Mouse (Mus musculus) lung, postnatal 14 days (tissue): ENCODE measurements around the gene Armc7.
"Not testable (repeated sequence)": the region's sequence is repeated elsewhere in the genome, so short reads cannot be mapped to it uniquely, and the experiment has no call there.

Experiments
- DNase-seq: peaks from one replicate; pipeline ENCODE4 v3.0.0; 2021

Gene Armc7

DNA sequence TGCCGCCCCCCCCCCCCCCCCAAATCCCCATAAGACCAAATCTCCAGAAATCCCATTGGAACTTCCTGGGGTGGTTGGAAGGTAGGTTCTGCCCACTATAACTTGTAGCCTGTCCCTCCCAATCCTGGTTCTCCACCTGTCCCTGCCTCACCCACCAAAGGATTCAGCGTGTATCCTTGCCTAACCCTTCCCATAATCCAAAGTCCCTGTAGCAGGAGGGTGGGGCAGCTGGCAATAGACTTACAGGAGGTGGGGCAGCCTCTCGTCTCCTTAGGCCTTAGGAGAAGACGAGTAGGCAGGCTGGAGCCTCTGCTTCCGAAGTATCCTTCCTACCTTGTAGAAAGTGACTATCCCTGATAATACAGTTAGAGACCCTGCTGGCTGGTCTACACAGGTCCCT, 19.3 kb upstream of the Armc7 start:
- no peak for DNase-seq

DNA sequence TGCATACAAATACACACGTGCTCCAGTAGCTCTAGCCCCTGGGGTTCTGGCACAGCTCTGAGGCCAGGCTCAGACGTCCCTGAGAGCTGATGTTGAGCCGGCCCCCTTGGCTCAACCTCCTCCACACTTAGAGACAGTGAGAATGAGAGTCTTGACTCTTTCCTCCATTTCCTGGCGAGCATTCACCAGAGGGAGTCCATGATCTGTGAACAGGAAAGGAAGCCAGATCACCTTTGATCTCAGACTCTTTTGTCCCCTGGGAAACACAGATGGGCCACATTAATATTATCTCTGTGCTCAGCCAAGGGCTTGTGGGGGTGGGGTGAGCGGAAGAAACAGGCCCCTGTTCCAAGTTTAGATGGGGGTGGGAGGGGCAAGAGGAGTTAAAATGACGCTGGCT, 18.1 kb upstream of the Armc7 start:
- DNase-seq, result no peak

- DNase-seq, result no peak
Measured at GRCm38 (mm10) chr11:115460976-115461375, 14.5 kb upstream of the Armc7 start.

DNA sequence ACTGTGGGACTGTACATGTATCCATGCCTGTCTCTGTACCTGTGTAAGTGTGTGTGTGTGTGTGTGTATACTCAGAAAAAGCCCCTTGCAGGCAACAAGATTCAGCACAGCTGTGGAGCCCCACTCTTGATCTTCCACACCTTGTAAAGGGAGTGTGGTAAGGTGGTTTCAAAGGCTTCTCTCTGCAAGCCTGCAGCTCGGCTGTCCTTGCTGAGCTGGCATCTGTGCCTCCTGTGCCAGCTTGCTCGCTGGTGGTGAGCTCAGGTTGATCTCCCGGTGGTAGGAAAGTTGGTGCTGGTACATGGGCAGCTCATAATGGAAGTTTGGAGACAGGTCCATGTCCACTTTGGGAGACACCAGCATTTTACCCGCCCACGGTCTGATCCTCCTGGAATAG, 13.6 kb upstream of the Armc7 start:
- no peak for DNase-seq

DNA sequence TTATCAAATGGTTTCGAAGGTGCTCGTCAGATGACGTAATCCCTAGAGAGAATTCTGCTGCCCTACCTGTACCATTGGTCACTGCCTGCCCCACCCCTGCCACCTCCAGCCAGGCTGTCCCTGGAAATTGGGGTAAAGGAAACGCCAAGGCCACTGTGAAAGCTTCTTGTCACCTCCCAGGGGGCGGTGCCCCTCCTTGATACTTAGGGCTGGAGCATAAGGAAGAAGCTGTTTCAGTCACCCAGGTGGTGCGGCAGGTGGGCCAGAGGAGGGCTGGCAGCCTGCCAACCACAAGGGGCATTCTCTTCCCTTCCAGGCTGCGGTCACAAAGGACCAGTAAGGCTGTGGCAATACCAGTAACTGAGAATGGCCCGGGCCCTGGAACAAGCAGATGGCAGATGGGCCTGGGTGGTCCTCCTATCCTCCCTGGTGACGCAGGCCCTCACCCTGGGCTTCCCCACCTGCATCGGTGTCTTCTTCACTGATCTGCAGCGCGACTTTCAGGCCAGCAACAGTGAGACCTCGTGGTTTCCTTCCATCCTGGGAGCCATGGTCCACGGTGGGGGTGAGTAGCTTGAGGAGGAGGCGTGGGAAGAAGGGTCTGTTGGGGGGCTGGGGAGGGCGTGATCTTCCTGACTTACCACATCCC, 13.1 kb upstream of the Armc7 start, which contains the start of gene Slc16a5:
Slc16a5 (plus strand) TSS at position 232 of the 649 bp plus-strand sequence.
- no peak for DNase-seq

DNA sequence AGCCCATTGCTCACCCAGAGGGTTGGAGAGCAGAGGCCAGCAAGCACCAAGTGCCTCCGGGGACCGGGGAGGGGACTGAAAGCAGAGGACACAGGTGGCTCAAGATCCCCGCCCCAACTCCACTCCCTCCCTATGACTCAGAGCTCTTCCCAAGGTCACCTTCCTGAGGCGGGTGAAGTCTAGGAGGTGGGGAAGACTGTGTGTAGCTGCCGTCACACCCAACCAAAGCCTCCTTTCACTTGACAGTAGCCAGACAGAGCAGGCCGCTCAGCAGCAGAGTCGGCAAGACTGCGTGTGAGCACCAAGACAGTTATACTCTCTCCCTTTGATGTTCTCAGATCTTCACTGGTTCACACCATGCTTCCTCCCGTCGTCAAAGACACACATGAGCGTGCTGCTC, 12.1 kb upstream of the Armc7 start:
- no peak for DNase-seq

DNA sequence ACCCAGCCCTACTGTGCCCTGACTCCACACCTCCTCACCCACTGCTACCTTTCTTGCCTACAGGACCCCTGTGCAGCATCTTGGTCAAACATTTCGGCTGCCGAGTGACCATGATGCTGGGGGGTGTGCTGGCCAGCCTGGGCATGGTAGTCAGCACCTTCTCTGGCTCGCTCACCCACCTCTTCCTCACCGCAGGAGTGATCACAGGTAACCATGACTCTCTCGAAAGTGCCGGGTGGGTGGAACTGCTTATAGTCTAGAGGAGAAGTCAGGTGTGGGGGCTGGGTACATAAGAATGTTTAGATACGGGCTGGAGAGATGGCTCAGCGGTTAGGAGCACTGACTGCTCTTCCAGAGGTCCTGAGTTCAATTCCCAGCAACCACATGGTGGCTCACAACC, 10.6 kb upstream of the Armc7 start:
- DNase-seq, result no peak

GRCm38 (mm10) chr11:115467217-115467618, 8.2 kb upstream of the Armc7 start:
- no peak for DNase-seq

- no peak for DNase-seq
Measured at GRCm38 (mm10) chr11:115472183-115472582, 3.3 kb upstream of the Armc7 start.

GRCm38 (mm10) chr11:115473626-115474275, 1.7 kb upstream of the Armc7 start:
- DNase-seq, result peak; percentile 96

DNA sequence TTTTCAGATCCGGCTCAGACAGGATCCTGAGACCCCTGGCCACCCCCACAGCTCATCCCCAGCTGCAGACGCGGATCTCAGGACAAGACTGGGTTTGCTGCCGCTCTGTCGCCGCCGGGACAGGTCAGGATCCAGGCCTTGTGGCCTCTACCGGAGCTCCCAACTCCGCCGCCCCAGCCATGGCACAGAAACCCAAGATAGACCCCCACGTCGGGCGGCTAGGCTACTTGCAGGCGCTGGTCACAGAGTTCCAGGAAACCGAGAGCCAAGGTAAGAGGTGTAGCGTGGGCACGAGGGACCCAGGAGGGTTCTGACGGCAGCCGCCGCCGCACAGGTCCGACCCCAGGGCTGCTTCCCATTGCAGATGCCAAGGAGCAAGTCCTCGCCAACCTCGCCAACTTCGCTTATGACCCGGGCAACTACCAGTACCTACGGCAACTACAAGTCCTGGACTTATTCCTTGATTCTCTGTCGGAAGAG, 331 bp downstream of the Armc7 start:
- no peak for DNase-seq

- not testable (repeated sequence) for DNase-seq
Measured at GRCm38 (mm10) chr11:115476630-115477029, 1.2 kb downstream of the Armc7 start.

GRCm38 (mm10) chr11:115477388-115477787, 1.9 kb downstream of the Armc7 start:
- DNase-seq, result not testable (repeated sequence)

DNA sequence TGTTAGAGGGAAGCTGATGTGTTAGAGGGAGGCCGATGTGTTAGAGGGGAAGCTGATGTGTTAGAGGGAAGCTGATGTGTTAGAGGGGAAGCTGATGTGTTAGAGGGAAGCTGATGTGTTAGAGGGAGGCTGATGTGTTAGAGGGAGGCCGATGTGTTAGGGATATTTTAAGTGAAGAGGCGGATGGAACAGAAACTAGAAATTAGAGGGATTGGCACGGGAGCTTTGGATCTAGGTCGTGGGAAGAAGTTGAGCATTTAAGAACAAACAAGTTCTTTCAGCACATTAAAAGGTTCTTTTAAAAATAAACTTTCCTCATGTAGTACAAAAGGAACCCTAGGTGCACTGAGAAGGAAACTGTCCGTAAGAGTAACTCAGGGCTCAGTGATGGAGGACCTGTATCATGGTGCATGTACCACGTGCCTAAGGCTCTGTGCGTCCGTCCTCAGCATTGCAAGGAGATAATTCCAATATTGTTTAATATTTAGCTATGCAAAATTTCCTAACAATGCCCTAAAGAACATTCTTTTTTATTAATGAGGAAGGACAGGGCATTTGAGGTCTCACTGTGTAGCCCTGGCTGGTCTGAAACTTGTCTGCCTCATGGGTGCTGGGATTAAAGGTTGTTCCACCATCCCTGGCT, 3.0 kb downstream of the Armc7 start:
- DNase-seq, result no peak

DNA sequence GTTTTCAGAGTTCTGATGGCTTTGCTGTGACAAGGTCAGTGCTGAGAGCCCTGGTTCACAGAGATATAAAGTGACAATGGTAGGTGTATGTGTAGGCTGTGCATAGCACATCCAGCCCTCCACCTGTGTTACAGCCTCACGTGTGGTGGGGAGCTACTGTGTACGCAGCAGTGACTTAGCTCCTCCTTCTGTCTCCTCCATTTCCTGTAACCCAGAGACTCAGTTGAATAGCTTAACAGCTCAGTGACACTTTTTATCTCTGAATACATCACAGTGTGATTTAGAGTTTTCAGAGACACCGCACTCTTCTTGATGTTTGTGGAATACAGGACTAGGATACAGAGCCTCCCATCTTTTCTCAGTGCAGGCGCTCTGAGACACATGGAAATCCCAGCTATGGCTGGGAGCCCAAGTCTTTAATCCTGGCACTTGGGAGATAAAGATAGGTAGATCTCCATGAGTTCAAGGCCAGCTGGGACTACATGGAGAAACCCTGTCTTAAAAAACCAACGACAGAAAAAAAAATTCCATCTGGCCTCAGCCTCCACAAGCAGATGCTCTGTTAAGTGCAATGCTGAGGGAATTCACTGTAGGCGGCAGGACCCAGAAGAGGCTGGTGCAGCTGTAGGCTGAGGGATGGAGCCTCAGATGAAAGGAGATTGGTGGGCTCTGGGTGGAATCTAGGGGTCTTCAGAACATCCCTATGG, 6.2 kb downstream of the Armc7 start:
- DNase-seq, result no peak

GRCm38 (mm10) chr11:115483278-115483677, 7.8 kb downstream of the Armc7 start:
- no peak for DNase-seq

DNA sequence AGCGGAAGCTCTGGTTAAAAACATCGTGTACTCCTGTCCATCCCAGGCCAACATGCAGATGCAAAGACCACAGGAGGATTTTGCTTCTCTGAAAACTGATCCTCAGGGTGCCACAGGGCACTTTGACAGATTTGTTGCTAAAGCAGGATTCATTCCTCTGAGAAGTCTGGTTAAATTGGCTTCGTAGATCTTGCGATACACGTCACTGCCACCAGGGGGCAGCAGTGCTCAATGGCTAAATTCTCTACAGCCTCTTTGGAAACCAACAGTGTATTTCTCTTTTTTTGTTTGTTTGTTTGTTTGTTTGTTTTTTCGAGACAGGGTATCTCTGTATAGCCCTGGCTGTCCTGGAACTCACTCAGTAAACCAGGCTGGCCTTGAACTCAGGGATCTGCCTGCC, 8.3 kb downstream of the Armc7 start:
- peak; percentile 80 for DNase-seq

- DNase-seq, result no peak
Measured at GRCm38 (mm10) chr11:115485155-115485554, 9.7 kb downstream of the Armc7 start.

DNA sequence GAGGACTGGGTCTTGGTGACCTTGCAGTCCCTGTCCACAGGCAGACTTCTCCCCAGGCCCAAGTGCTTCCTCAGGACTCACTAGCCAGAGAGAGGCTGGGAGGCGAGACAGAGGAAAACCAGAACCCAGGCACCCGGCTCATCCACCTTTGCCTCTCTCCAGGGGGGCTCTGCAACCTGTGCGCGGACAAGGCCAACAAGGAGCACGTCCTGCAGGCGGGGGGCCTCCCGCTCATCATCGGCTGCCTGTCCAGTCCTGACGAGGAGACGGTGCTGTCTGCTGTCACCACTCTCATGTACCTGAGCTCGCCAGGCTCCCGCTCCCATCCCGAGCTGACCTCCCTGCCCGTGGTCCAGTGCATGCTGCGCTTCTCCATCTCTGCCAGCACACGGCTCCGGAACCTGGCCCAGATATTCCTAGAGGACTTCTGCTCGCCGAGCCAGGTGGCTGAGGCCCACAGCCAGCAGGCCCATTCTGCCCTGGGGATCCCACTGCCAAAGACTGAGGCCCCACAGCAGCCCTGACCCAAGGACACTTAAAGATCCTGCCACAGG, 13.2 kb downstream of the Armc7 start:
- no peak for DNase-seq

DNA sequence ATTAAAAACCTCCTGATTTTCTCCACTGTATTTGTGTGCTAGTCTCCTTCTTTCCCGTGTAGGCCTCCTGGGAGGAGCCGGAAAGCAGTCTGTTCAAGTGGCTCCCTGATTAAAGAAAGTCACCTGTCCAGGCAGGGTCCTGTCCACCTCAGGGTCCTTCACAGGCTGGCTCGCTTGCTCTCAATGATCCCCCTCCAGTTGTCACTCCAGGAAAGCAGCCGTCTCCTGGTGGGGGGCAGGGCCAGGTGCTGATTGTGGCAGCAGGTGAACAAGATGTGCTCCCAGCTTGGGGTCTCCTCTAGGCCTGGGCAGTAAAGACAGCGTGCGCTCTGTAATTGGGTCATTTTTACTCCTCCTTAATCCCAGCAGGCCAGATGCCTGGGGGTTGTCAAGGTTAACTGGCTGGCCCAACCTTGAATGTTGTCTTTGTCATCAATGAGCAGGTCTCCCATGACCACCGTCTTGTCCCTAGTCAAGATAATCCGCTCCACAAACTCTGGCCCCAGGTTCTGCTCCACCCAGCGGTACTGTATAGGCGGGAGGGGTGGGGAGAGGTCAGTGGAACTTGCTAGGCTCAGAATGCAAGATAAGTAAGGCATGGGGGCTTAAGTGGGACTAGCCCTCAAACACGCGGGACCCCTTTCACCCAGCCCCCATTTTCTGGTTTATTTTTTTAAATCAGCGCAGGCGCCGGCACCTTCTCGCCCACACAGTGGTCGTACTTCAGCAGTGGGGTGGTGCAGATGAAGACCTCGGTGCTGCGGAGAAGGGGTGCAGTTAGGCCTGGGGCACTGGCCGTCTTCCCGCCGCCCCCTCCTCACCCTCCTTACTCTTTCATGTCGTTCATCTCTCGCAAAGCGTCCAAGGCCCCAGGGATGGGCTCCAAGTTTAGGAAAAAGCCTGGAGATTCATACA, 15.2 kb downstream of the Armc7 start:
- no peak for DNase-seq

DNA sequence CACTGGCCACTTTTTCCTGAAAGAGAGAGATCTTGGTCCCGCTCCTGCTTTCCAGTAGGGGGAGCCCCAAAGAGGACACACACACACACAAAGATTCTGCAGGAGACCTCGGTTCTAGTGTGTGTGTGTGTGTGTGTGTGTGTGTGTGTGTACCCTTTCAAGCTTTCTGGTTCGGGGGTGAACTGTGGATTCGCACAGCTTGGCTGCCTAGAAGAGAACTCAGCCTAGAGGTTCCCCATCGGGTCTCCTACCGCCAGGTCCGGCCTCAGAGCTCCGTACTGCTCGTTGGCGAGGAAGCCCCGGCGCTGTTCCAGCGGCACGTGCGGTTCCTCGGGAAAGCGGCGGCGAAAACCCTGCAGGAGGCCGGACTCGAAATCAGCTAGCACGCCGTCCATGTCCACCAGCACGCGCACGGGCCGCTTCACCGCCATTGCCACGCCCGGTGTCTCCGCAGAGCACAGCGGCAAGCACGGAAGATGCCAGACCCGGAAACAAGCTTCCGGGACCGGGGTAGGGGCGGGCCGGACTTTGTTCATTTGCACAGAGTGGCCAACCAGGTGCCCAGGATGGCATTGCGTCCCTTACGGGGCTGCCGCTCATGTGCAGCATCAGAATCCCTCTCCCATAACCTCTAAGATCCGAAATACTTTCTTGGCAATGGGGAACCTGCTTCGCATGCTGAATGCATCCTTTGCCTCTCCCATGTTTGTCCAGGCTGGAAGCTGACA, 16.1 kb downstream of the Armc7 start, which contains the start of gene Nt5c:
Nt5c (minus strand) TSS at position 507 of the 728 bp plus-strand sequence.
- peak; percentile 83 for DNase-seq
